Comparison of ENCODE assay signal across 9 mouse cellular contexts in genomic region chr4:78605763-78606460, GRCm38 (mm10).
DNase-seq lines count a peak whose midpoint lies in the region; ATAC-seq and TF ChIP-seq lines count a peak whose summit lies in the region.
"Had no signal": no experiment of that assay in that cellular context is flagged by ENCODE, and none has a peak within 500 bp of the region (broad histone marks: within the 10 kb centered on the region; RNA-seq: fewer than 3 reads in every experiment).

No protein-coding gene starts in this region.

- peak overlapping the region; percentile 68 for H3K4me2 ChIP-seq in heart, embryonic 16.5 days (ENCODE audit: low read depth, low read length)
- peak overlapping the region; percentile 61 for H3K4me2 ChIP-seq in embryonic facial prominence, embryonic 14.5 days (ENCODE audit: low read depth, low read length)
- peak overlapping the region; percentile 58 for H3K4me2 ChIP-seq in hindbrain, postnatal 0 days (ENCODE audit: low read depth, low read length)
- peak overlapping the region; percentile 63 for H3K4me2 ChIP-seq in midbrain, embryonic 15.5 days

- intact Hi-C loops in heart, postnatal 14 days (cut with DNase I): no loop called here

- no peak overlapping the region for H3K27ac ChIP-seq in heart, embryonic 16.5 days (ENCODE audit: low read length)
- H3K27ac ChIP-seq in embryonic facial prominence, embryonic 14.5 days (replicated peaks; ENCODE audit: low read depth, low read length): no peak overlapping the region
- H3K27ac ChIP-seq in hindbrain, postnatal 0 days: no peak overlapping the region
- peak overlapping the region; percentile 25; the same call in 1 of the 2 replicates for H3K27ac ChIP-seq in midbrain, embryonic 15.5 days

- H3K4me3 ChIP-seq in heart, embryonic 16.5 days (ENCODE audit: low read length): peak overlapping the region; percentile 50
- H3K4me3 ChIP-seq in embryonic facial prominence, embryonic 14.5 days (ENCODE audit: low read depth, low read length): peak overlapping the region; percentile 36
- H3K4me3 ChIP-seq in hindbrain, postnatal 0 days (ENCODE audit: low read length): peak overlapping the region; percentile 37
- peak overlapping the region; percentile 43 for H3K4me3 ChIP-seq in midbrain, embryonic 15.5 days
- H3K4me3 ChIP-seq: megakaryocyte, embryonic 14.5 days had no signal

- peak overlapping the region; percentile 34 for H3K9ac ChIP-seq in heart, embryonic 16.5 days (ENCODE audit: low read length)
- peak overlapping the region; percentile 42; the same call in 1 of the 2 replicates for H3K9ac ChIP-seq in embryonic facial prominence, embryonic 14.5 days (ENCODE audit: low read depth, low read length)
- no peak overlapping the region; the same call in 1 of the 2 replicates for H3K9ac ChIP-seq in hindbrain, postnatal 0 days (replicated peaks; ENCODE audit: low read length)
- no peak overlapping the region; the same call in 1 of the 2 replicates for H3K9ac ChIP-seq in midbrain, embryonic 15.5 days

- H3K36me3 ChIP-seq in heart, embryonic 16.5 days (ENCODE audit: control insufficient read depth, insufficient read depth): no peaks in the 10 kb centered on the region
- no peaks in the 10 kb centered on the region for H3K36me3 ChIP-seq in embryonic facial prominence, embryonic 14.5 days (ENCODE audit: control insufficient read depth, insufficient read depth, low read length)
- H3K36me3 ChIP-seq in hindbrain, postnatal 0 days (ENCODE audit: insufficient read depth, low read length): no peaks in the 10 kb centered on the region
- no peaks in the 10 kb centered on the region for H3K36me3 ChIP-seq in midbrain, embryonic 15.5 days (replicated peaks)

- WGBS in heart, embryonic 16.5 days: 76% methylated on average over 4 of the region's 4 CpGs
- 79% methylated on average over 4 of the region's 4 CpGs for WGBS in embryonic facial prominence, embryonic 14.5 days
- whole genome bisulfite sequencing in hindbrain, postnatal 0 days: 70% methylated on average over 4 of the region's 4 CpGs
- WGBS in midbrain, embryonic 15.5 days: 79% methylated on average over 4 of the region's 4 CpGs

- no peaks in the 10 kb centered on the region for H3K9me3 ChIP-seq in heart, embryonic 16.5 days (replicated peaks; ENCODE audit: control insufficient read depth, low read length)
- no peaks in the 10 kb centered on the region for H3K9me3 ChIP-seq in embryonic facial prominence, embryonic 14.5 days (ENCODE audit: control insufficient read depth, low read length)
- H3K9me3 ChIP-seq in hindbrain, postnatal 0 days (ENCODE audit: low read length): no peaks in the 10 kb centered on the region
- H3K9me3 ChIP-seq in midbrain, embryonic 15.5 days: no peaks in the 10 kb centered on the region
- H3K9me3 ChIP-seq: megakaryocyte, embryonic 14.5 days had no signal

- H3K4me1 ChIP-seq in heart, embryonic 16.5 days (ENCODE audit: control insufficient read depth, insufficient read depth, low read length): 0 out of 2 replicates have a peak, but pooled peaks cover 2% of the 10 kb centered on the region
- H3K4me1 ChIP-seq in embryonic facial prominence, embryonic 14.5 days (ENCODE audit: control insufficient read depth, insufficient read depth, low read length): 0 out of 2 replicates have a peak, but pooled peaks cover 3% of the 10 kb centered on the region
- H3K4me1 ChIP-seq in hindbrain, postnatal 0 days (ENCODE audit: insufficient read depth, low read length): no peaks in the 10 kb centered on the region
- peaks cover 7% of the 10 kb centered on the region for H3K4me1 ChIP-seq in midbrain, embryonic 15.5 days
- H3K4me1 ChIP-seq: megakaryocyte, embryonic 14.5 days had no signal

- H3K27me3 ChIP-seq in heart, embryonic 16.5 days (ENCODE audit: control insufficient read depth, insufficient read depth, low read length): no peaks in the 10 kb centered on the region
- no peaks in the 10 kb centered on the region for H3K27me3 ChIP-seq in embryonic facial prominence, embryonic 14.5 days (replicated peaks; ENCODE audit: control insufficient read depth, insufficient read depth, low read length)
- no peaks in the 10 kb centered on the region for H3K27me3 ChIP-seq in hindbrain, postnatal 0 days (ENCODE audit: insufficient read depth, low read length)
- no peaks in the 10 kb centered on the region for H3K27me3 ChIP-seq in midbrain, embryonic 15.5 days (replicated peaks)
- H3K27me3 ChIP-seq: megakaryocyte, embryonic 14.5 days had no signal

- TF ChIP-seq CTCF in hindbrain, postnatal 0 days (IDR thresholded peaks at IDR 0.05; ENCODE audit: low read depth): no peak

- no peak for DNase-seq in heart, postnatal 14 days
- no peak for DNase-seq in embryonic facial prominence, embryonic 14.5 days (ENCODE audit: low spot score)
- DNase-seq in hindbrain, postnatal 0 days (ENCODE audit: low spot score): no peak
- DNase-seq in urinary bladder, postnatal 25 days (ENCODE audit: low spot score): no peak
- no peak for DNase-seq in cerebellum, postnatal 14 days
- DNase-seq in left cerebral cortex, adult 11 months (ENCODE audit: low spot score): no peak

- ATAC-seq in heart, embryonic 16.5 days (replicated peaks; ENCODE audit: extremely low read depth, insufficient read depth, low FRiP score): no peak
- ATAC-seq in embryonic facial prominence, embryonic 14.5 days (ENCODE audit: low read depth): no peak
- ATAC-seq in hindbrain, postnatal 0 days: 0 out of 2 replicates have a peak, but pooled peaks have one; percentile 38
- peak; percentile 71 for ATAC-seq in midbrain, embryonic 15.5 days (replicated peaks)

Comparison
In these comparisons a context has a peak if more than half of its experiments do, and no peak if none do; other contexts are left out.
1. ATAC-seq: peak in hindbrain, postnatal 0 days (single experiment) and midbrain, embryonic 15.5 days (single experiment); none in heart, embryonic 16.5 days (single experiment) and embryonic facial prominence, embryonic 14.5 days (single experiment).
2. H3K9ac ChIP-seq: peak in heart, embryonic 16.5 days (single experiment) and embryonic facial prominence, embryonic 14.5 days (single experiment); none in hindbrain, postnatal 0 days (single experiment) and midbrain, embryonic 15.5 days (single experiment).
3. Peak in every context shown above with its lines, with median percentiles within 50 percentile points of each other: H3K4me2 ChIP-seq and H3K4me3 ChIP-seq.